Mouse (Mus musculus) thymus, adult 2 months (tissue): ENCODE measurements around the gene Bak1.

Source experiments
- CTCF ChIP-seq: fragments of 200-500 bp; IDR thresholded peaks from 2 replicates; pipeline ENCODE4 v1.5.1; 2012; ENCODE audit warnings: mild to moderate bottlenecking, control low read depth, low read length, moderate library complexity, borderline replicate concordance; ENCODE audit not compliant: control insufficient read depth, poor library complexity, insufficient read depth; ENCODE audit errors: extremely low read depth
- POLR2A ChIP-seq: fragments of 200-500 bp; IDR thresholded peaks from 2 replicates; pipeline ENCODE4 v1.6.1; 2012; ENCODE audit warnings: mild to moderate bottlenecking, low read length, control low read depth, moderate library complexity; ENCODE audit not compliant: control insufficient read depth, poor library complexity, insufficient read depth; ENCODE audit errors: extremely low read depth

DNA sequence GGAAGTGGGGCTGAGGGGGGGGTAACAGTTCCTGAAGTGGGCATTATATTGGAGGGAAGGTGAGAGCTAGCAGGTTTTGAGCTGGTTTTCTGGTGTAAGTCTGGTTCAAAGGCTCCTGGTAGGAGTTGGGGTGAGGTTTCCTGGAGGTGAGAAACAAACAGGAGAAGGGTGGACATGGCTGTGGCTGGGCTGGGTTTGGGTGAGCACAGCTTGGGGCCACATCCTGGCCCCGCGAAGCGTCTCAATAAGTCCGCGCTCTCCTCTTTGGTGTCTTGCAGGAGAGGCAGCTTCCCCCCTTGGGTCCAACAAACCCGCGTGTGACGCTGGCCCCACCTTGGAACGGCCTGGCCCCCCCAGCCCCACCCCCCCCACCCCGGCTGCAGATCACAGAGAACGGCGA, 58.6 kb downstream of the Bak1 start:
- TF ChIP-seq CTCF (no peak), POLR2A (no peak)
